Mouse (Mus musculus): ENCODE measurements around the gene R3hdml.

DNA sequence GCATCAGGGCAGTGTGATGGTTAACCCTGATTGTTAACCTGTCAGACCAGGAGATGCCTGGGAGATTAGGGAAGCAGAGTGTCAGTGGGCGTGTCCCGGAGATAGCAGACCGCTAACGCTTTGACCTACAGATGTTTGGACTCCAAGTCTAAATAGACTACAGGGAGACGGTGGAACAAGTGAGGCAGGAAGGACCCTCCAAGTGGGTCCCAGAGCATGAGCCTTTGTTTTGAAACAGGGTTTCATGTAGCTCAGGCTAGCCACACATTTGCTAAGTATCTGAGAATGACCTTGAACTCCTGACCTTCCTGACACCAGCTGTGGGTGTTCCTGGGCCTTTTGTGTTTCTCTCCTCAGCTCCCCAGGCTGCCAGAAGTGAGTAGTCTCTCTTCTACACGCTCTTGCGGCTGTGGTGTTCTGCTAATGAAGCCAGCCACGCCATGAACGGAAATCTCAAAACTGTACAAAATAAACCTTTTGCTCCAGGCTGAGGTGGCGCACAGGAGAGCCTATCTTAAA is 28.8 kb upstream of the R3hdml start:
- TF ChIP-seq CTCF (IDR thresholded peaks at IDR 0.05; ENCODE audit: low read depth) (no peak), EP300 (IDR thresholded peaks at IDR 0.05; ENCODE audit: low read depth) (no peak)

Measured in liver, embryonic 14.5 days (tissue).